Mouse (Mus musculus) adrenal gland, adult (tissue): ENCODE results near the gene Eya3.
A peak's percentile ranks its signal among the peaks of the same experiment; 100 is the strongest.

ENCODE experiments used
- DNase-seq, 2 experiments: peaks; one replicate each; pipeline ENCODE4 v3.0.0; 2022 to 2023; ENCODE audit warnings: low spot score in 1 of 2; ENCODE audit not compliant: inconsistent age in 2 of 2

Gene Eya3

GRCm38 (mm10) chr4:132639191-132639713 is 465 bp downstream of the Eya3 start:
- no peak for DNase-seq

- DNase-seq: no peak
Observed at GRCm38 (mm10) chr4:132647439-132647838, 8.7 kb downstream of the Eya3 start.

GRCm38 (mm10) chr4:132649271-132649999 is 10.6 kb downstream of the Eya3 start:
- peak in 1 of 2 experiments; percentile 61 for DNase-seq

- DNase-seq: peak; percentile 79 to 88
Observed at GRCm38 (mm10) chr4:132652842-132653241, 14.1 kb downstream of the Eya3 start.

- no peak for DNase-seq
Observed at GRCm38 (mm10) chr4:132653799-132654198, 15.0 kb downstream of the Eya3 start.

- DNase-seq: peak; percentile 37 to 74
Observed at GRCm38 (mm10) chr4:132655290-132655689, 16.5 kb downstream of the Eya3 start.

GRCm38 (mm10) chr4:132659106-132659505 is 20.3 kb downstream of the Eya3 start:
- DNase-seq: no peak

GRCm38 (mm10) chr4:132672697-132673096 is 33.9 kb downstream of the Eya3 start:
- DNase-seq: no peak

GRCm38 (mm10) chr4:132676771-132677539 is 38.2 kb downstream of the Eya3 start:
- DNase-seq: peak; percentile 49 to 80

- DNase-seq: no peak
Observed at GRCm38 (mm10) chr4:132689634-132690033, 50.8 kb downstream of the Eya3 start.

- DNase-seq: no peak
Observed at GRCm38 (mm10) chr4:132693366-132693765, 54.6 kb downstream of the Eya3 start.

GRCm38 (mm10) chr4:132702076-132702475 is 63.3 kb downstream of the Eya3 start:
- no peak for DNase-seq

GRCm38 (mm10) chr4:132706885-132707284 is 68.1 kb downstream of the Eya3 start:
- DNase-seq: no peak

- DNase-seq: no peak
Observed at GRCm38 (mm10) chr4:132713181-132713580, 74.4 kb downstream of the Eya3 start.

- no peak for DNase-seq
Observed at GRCm38 (mm10) chr4:132718251-132718650, 79.5 kb downstream of the Eya3 start.

GRCm38 (mm10) chr4:132728233-132728632 is 89.4 kb downstream of the Eya3 start:
- DNase-seq: peak in 1 of 2 experiments; percentile 17

GRCm38 (mm10) chr4:132731616-132732015 is 92.8 kb downstream of the Eya3 start:
- peak in 1 of 2 experiments; percentile 40 for DNase-seq

- peak; percentile 94 to 97 for DNase-seq
Observed at GRCm38 (mm10) chr4:132732148-132732684, 93.4 kb downstream of the Eya3 start, which contains the start of gene Xkr8. Gene Xkr8 (minus strand): TSS chr4:132732546.

- DNase-seq: no peak
Observed at GRCm38 (mm10) chr4:132733071-132733770, 94.4 kb downstream of the Eya3 start.

- no peak for DNase-seq
Observed at GRCm38 (mm10) chr4:132734766-132735165, 96.0 kb downstream of the Eya3 start.

GRCm38 (mm10) chr4:132735389-132735788 is 96.6 kb downstream of the Eya3 start:
- DNase-seq: no peak
